ENCODE assay signal across 14 mouse cellular contexts in the genomic region with DNA sequence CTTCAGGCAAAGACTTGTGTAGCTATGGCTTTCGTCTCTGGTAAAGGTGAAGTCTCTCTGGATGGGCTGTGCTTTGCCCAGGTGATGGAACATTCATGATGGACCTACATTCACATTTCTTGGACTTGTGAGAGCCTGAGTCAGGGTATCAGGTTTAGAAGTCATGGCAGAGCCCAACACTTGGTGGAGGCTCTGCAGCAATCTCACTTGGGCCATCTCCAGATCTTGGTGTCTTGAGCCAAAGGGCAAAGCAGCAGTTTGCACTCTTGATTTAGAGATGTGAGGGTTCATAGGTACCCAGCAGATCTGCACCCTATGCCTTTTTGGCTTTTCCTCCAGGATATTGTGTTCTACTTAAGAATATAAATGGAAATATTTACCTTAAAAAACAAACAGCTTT.
"Had no signal": no experiment of that assay in that cellular context is flagged by ENCODE, and none has a peak within 500 bp of the region (broad histone marks: within the 10 kb centered on the region; RNA-seq: fewer than 3 reads in every experiment).

No protein-coding gene starts in this region.

- ATAC-seq: liver, postnatal 0 days; lung, postnatal 0 days; midbrain, embryonic 13.5 days; midbrain, embryonic 15.5 days had no signal

- DNase-seq: liver, postnatal 0 days; lung, adult 2 months; lung, postnatal 14 days; lung, postnatal 36 days; retina, postnatal 1 day; right cerebral cortex, adult 18-20 months; right cerebral cortex, postnatal 25 days; right cerebral cortex, postnatal 4 days; thymus, adult 2 months; thymus, postnatal 14 days; thymus, postnatal 36 days had no signal
